Mouse (Mus musculus) myocyte (in vitro differentiated cells): ENCODE results near the gene Foxr1.
A peak's percentile ranks its signal among the peaks of the same experiment; 100 is the strongest.

Experiments used
- POLR2A ChIP-seq: IDR thresholded peaks from one replicate; pipeline ENCODE4 v1.6.1; 2011; ENCODE audit warnings: low read depth, mild to moderate bottlenecking, control low read depth, moderate library complexity; ENCODE audit not compliant: insufficient read length
- TCF12 ChIP-seq: IDR thresholded peaks from one replicate; pipeline ENCODE4 v1.6.1; 2011; ENCODE audit warnings: mild to moderate bottlenecking, control low read depth; ENCODE audit not compliant: poor library complexity, insufficient read depth, severe bottlenecking

DNA sequence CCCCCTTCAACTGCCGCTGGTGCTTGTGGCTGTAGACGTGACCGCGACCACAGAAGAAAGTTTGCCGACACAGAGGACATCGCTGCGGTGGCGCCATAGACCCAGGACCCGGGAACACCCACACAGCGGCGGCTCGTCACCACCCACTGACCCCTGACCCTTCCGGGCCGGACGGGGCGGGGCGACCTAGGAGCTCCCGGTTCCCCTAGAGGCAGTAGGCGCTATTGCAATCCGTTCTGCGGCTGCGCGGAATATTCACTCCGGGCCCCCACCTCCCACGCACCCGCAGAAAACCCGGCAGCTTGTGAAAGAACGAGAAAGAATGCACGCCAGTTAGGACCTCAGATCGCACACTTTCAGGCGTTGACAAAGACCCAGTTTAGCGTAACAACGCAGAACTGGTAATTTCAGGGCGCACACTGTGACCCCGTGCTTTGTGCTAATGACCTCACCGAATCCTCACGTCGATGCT, 23.0 kb downstream of the Foxr1 start:
- TF ChIP-seq POLR2A, result peak; percentile 64
- TF ChIP-seq TCF12, result no peak
